Mouse (Mus musculus): ENCODE measurements at regions not wholly inside any gene's neighbourhood (a gene's known extent, or its start where the extent isn't known, plus 50 kb on each side); places are given as distances from the start of the nearest gene placed in this dataset.

GRCm38 (mm10) chr6:118291426-118291825 is 93.9 kb upstream of the Ret start:
- TF ChIP-seq PAX5 (IDR thresholded peaks at IDR 0.05; ENCODE audit: low read length) (no peak), TCF12 (IDR thresholded peaks at IDR 0.05; ENCODE audit: low read depth, low read length) (no peak), JUN (IDR thresholded peaks at IDR 0.05; ENCODE audit: insufficient read depth, low read depth, low read length) (no peak), NELFE (IDR thresholded peaks at IDR 0.05; ENCODE audit: low read depth, low read length) (no peak), MAFK (IDR thresholded peaks at IDR 0.05; ENCODE audit: insufficient replicate concordance, low read length) (no peak), MAX (IDR thresholded peaks at IDR 0.05; ENCODE audit: low read length) (no peak), MAZ (IDR thresholded peaks at IDR 0.05; ENCODE audit: low read depth, low read length) (no peak), USF1 (IDR thresholded peaks at IDR 0.05; ENCODE audit: low read depth, low read length) (no peak), POLR2A (IDR thresholded peaks at IDR 0.05; ENCODE audit: low read depth, low read length) (no peak), CHD2 (IDR thresholded peaks at IDR 0.05; ENCODE audit: low read length) (no peak), KAT2A (IDR thresholded peaks at IDR 0.05; ENCODE audit: insufficient replicate concordance, low read length) (no peak), UBTF (IDR thresholded peaks at IDR 0.05; ENCODE audit: low read depth, low read length) (no peak), TBP (conservative IDR thresholded peaks at IDR 0.05; ENCODE audit: low read depth, low read length) (no peak), BHLHE40 (IDR thresholded peaks at IDR 0.05; ENCODE audit: low read depth, low read length) (no peak)
- Histone ChIP-seq H3K9me3 (replicated peaks; ENCODE audit: low read length) (no peaks in the 10 kb centered on the region), H3K4me2 (ENCODE audit: insufficient read depth, low read depth, poor library complexity, severe bottlenecking) (no peak overlapping the region), H3K79me2 (replicated peaks; ENCODE audit: control insufficient read depth, extremely low read depth, insufficient read depth, poor library complexity, severe bottlenecking) (no peaks in the 10 kb centered on the region), H3K36me3 (replicated peaks in 1 of 2; ENCODE audit: control insufficient read depth in 1 of 2, insufficient read depth in 1 of 2, low read length in 1 of 2) (no peaks in the 10 kb centered on the region), H3K27me3 (replicated peaks) (peaks cover 91% of the 10 kb centered on the region), H3K4me1 (ENCODE audit: control insufficient read depth in 1 of 2, insufficient read depth in 2 of 2) (no peaks in the 10 kb centered on the region), H3K9ac (ENCODE audit: insufficient read depth, low read depth) (no peak overlapping the region), H3K4me3 (replicated peaks in 1 of 3; ENCODE audit: low read depth in 2 of 3, low read length in 2 of 3, poor library complexity in 1 of 3) (no peak overlapping the region), H3K27ac (ENCODE audit: insufficient read depth, low read depth) (no peak overlapping the region)
- dilution Hi-C loops (cut with MboI; ENCODE audit: extremely low pct_ligation_motif_present, extremely low pct_unique_long_range_greater_than_20kb, low sequenced_read_pairs) (no loop called here), in situ Hi-C loops (cut with MboI; ENCODE audit: low pct_ligation_motif_present, low pct_unique_long_range_greater_than_20kb, low sequenced_read_pairs) (no loop called here)
- DNase-seq (ENCODE audit: extremely low read depth) = no peak

DNA sequence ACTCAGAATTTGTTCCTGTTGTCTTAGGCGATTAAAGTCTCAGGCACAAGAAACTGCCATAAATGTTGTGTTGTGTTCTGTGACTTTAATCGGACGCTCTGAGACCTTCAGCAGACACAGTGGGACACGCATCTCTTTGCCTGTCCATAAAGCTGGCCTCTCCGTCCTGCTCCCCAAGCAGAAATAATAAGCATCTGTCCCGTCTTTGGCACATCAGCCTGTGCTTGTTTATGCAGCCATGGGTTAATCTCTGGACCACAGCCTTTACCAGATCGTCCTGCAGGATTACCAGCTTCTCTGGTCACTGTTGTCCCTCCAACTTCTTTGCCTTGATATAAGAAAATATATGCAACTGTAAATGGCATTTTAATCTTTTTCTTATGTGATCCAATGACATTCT is 87.7 kb upstream of the Ret start:
- dilution Hi-C loops (cut with MboI; ENCODE audit: extremely low pct_ligation_motif_present, extremely low pct_unique_long_range_greater_than_20kb, low sequenced_read_pairs) (no loop called here), in situ Hi-C loops (cut with MboI; ENCODE audit: low pct_ligation_motif_present, low pct_unique_long_range_greater_than_20kb, low sequenced_read_pairs) (no loop called here)
- Histone ChIP-seq H3K79me2 (replicated peaks; ENCODE audit: control insufficient read depth, extremely low read depth, insufficient read depth, poor library complexity, severe bottlenecking) (no peaks in the 10 kb centered on the region), H3K36me3 (replicated peaks in 1 of 2; ENCODE audit: control insufficient read depth in 1 of 2, insufficient read depth in 1 of 2, low read length in 1 of 2) (no peaks in the 10 kb centered on the region), H3K27ac (ENCODE audit: insufficient read depth, low read depth) (no peak overlapping the region), H3K4me2 (ENCODE audit: insufficient read depth, low read depth, poor library complexity, severe bottlenecking) (no peak overlapping the region), H3K4me3 (replicated peaks in 1 of 3; ENCODE audit: low read depth in 2 of 3, low read length in 2 of 3, poor library complexity in 1 of 3) (no peak overlapping the region), H3K9ac (ENCODE audit: insufficient read depth, low read depth) (no peak overlapping the region), H3K9me3 (replicated peaks; ENCODE audit: low read length) (peaks cover 12% of the 10 kb centered on the region), H3K4me1 (ENCODE audit: control insufficient read depth in 1 of 2, insufficient read depth in 2 of 2) (no peaks in the 10 kb centered on the region), H3K27me3 (replicated peaks) (peaks cover 90% of the 10 kb centered on the region)
- TF ChIP-seq TCF12 (IDR thresholded peaks at IDR 0.05; ENCODE audit: low read depth, low read length) (no peak), POLR2AphosphoS2 (IDR thresholded peaks at IDR 0.05; ENCODE audit: low read depth, low read length) (no peak), USF2 (conservative IDR thresholded peaks at IDR 0.05; ENCODE audit: low read depth, low read length) (no peak), MYC (IDR thresholded peaks at IDR 0.05; ENCODE audit: low read depth, low read length) (no peak), RAD21 (IDR thresholded peaks at IDR 0.05; ENCODE audit: low read depth, low read length) (no peak), BHLHE40 (IDR thresholded peaks at IDR 0.05; ENCODE audit: low read depth, low read length) (no peak), ETS1 (conservative IDR thresholded peaks at IDR 0.05; ENCODE audit: low read depth, low read length) (no peak), RCOR1 (conservative IDR thresholded peaks at IDR 0.05; ENCODE audit: low read depth, low read length) (no peak), SMC3 (IDR thresholded peaks at IDR 0.05; ENCODE audit: low read depth, low read length) (no peak), GABPA (IDR thresholded peaks at IDR 0.05; ENCODE audit: insufficient replicate concordance, low read depth, low read length) (no peak), ZKSCAN1 (IDR thresholded peaks at IDR 0.05; ENCODE audit: borderline replicate concordance, low read depth, low read length) (no peak), ELF1 (IDR thresholded peaks at IDR 0.05; ENCODE audit: low read depth, low read length) (no peak)
- DNase-seq (ENCODE audit: extremely low read depth) = no peak
